In the genomic region with DNA sequence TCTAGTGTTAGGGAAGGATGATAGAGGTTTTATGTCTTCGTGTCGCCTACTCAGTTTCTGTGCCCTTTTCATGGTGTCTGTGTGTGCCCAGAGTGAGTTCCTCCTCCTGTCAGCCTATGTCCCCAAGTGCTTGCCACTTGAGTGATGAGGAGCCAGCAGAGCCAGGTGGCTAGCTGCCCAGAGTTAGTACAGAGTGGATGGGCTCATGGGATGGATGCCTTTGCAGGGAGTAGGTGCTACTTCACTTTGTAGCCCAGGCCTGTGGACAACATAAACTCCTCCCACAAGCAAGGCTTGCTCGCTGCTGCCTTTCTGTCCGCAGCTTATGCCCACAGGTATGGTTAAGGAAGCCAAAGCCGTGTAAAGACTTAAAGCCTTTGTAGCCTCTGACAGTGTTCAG, we compare ENCODE assay signal across 18 mouse cellular contexts.
DNase-seq lines count a peak whose midpoint lies in the region; ATAC-seq and TF ChIP-seq lines count a peak whose summit lies in the region.
"Had no signal": no experiment of that assay in that cellular context is flagged by ENCODE, and none has a peak within 500 bp of the region (broad histone marks: within the 10 kb centered on the region; RNA-seq: fewer than 3 reads in every experiment).

No protein-coding gene starts in this region.

- 87% methylated on average over 5 of the region's 5 CpGs for WGBS in intestine, embryonic 14.5 days
- WGBS in intestine, embryonic 16.5 days = 82% methylated on average over 5 of the region's 5 CpGs
- WGBS in lung, adult 2 months = 64% methylated on average over 5 of the region's 5 CpGs
- 78% methylated on average over 5 of the region's 5 CpGs for WGBS in liver, embryonic 12.5 days (ENCODE audit: insufficient replicate concordance)

- no peak for TF ChIP-seq CTCF in lung, adult 2 months (IDR thresholded peaks at IDR 0.05; ENCODE audit: insufficient read depth, low read length)

- H3K36me3 ChIP-seq in intestine, embryonic 14.5 days (ENCODE audit: control insufficient read depth, insufficient read depth, low read length) = no peaks in the 10 kb centered on the region
- no peaks in the 10 kb centered on the region for H3K36me3 ChIP-seq in intestine, embryonic 16.5 days (ENCODE audit: control insufficient read depth, insufficient read depth, low read length)
- no peaks in the 10 kb centered on the region for H3K36me3 ChIP-seq in liver, embryonic 12.5 days
- H3K36me3 ChIP-seq: embryonic facial prominence, embryonic 15.5 days; heart, embryonic 15.5 days; kidney, embryonic 15.5 days; limb, embryonic 13.5 days had no signal

- H3K9me3 ChIP-seq in intestine, embryonic 14.5 days (ENCODE audit: control insufficient read depth, low read length) = no peaks in the 10 kb centered on the region
- no peaks in the 10 kb centered on the region for H3K9me3 ChIP-seq in intestine, embryonic 16.5 days (ENCODE audit: control insufficient read depth, low read length)
- H3K9me3 ChIP-seq in liver, embryonic 12.5 days (replicated peaks) = no peaks in the 10 kb centered on the region
- H3K9me3 ChIP-seq: embryonic facial prominence, embryonic 15.5 days; heart, embryonic 15.5 days; kidney, embryonic 15.5 days; limb, embryonic 13.5 days had no signal

- no peaks in the 10 kb centered on the region for H3K27me3 ChIP-seq in intestine, embryonic 14.5 days (replicated peaks; ENCODE audit: control insufficient read depth, insufficient read depth, low read length)
- H3K27me3 ChIP-seq in intestine, embryonic 16.5 days (replicated peaks; ENCODE audit: control insufficient read depth, insufficient read depth, low read length) = no peaks in the 10 kb centered on the region
- H3K27me3 ChIP-seq in liver, embryonic 12.5 days (replicated peaks) = no peaks in the 10 kb centered on the region
- H3K27me3 ChIP-seq: embryonic facial prominence, embryonic 15.5 days; heart, embryonic 15.5 days had no signal

- no peak for TF ChIP-seq POLR2A in lung, adult 2 months (IDR thresholded peaks at IDR 0.05; ENCODE audit: borderline replicate concordance, extremely low read depth, low read depth, low read length)

- H3K27ac ChIP-seq in intestine, embryonic 14.5 days (ENCODE audit: low read depth) = no peak overlapping the region
- H3K27ac ChIP-seq in intestine, embryonic 16.5 days (ENCODE audit: low read length) = no peak overlapping the region
- H3K27ac ChIP-seq in liver, embryonic 12.5 days = no peak overlapping the region
- H3K27ac ChIP-seq: embryonic facial prominence, embryonic 15.5 days; heart, embryonic 15.5 days; kidney, embryonic 15.5 days; layer of hippocampus, adult 2 months; left cerebral cortex, adult 2 months; limb, embryonic 13.5 days had no signal

- DNase-seq in adrenal gland, postnatal 14 days = peak; percentile 29
- no peak for DNase-seq in adrenal gland, adult 2 months
- peak; percentile 45 for DNase-seq in intestine, embryonic 14.5 days (ENCODE audit: low spot score)
- peak; percentile 38 for DNase-seq in lung, adult 2 months
- DNase-seq in urinary bladder, postnatal 25 days (ENCODE audit: low spot score) = no peak
- no peak for DNase-seq in cerebellum, postnatal 4 days (ENCODE audit: low spot score in 2 of 2)
- DNase-seq: cerebellum, adult 11-12 months; retina, postnatal 1 day; thymus, postnatal 25 days had no signal

- no peak overlapping the region for H3K9ac ChIP-seq in intestine, embryonic 14.5 days (ENCODE audit: low read length)
- H3K9ac ChIP-seq in intestine, embryonic 16.5 days (ENCODE audit: low read depth, low read length) = no peak overlapping the region
- no peak overlapping the region for H3K9ac ChIP-seq in liver, embryonic 12.5 days
- H3K9ac ChIP-seq: embryonic facial prominence, embryonic 15.5 days; heart, embryonic 15.5 days; kidney, embryonic 15.5 days; limb, embryonic 13.5 days had no signal

- no peak overlapping the region for H3K4me3 ChIP-seq in intestine, embryonic 14.5 days (ENCODE audit: low read depth, low read length)
- no peak overlapping the region for H3K4me3 ChIP-seq in intestine, embryonic 16.5 days (ENCODE audit: low read length)
- H3K4me3 ChIP-seq in lung, adult 2 months (replicated peaks; ENCODE audit: extremely low read depth, low read depth, low read length) = no peak overlapping the region
- H3K4me3 ChIP-seq in liver, embryonic 12.5 days = no peak overlapping the region
- H3K4me3 ChIP-seq: embryonic facial prominence, embryonic 15.5 days; heart, embryonic 15.5 days; kidney, embryonic 15.5 days; layer of hippocampus, adult 2 months; left cerebral cortex, adult 2 months; limb, embryonic 13.5 days had no signal

- H3K4me1 ChIP-seq in intestine, embryonic 14.5 days (replicated peaks; ENCODE audit: control insufficient read depth, insufficient read depth, low read length) = no peaks in the 10 kb centered on the region
- no peaks in the 10 kb centered on the region for H3K4me1 ChIP-seq in intestine, embryonic 16.5 days (ENCODE audit: control insufficient read depth, insufficient read depth, low read length)
- no peaks in the 10 kb centered on the region; the same call in 1 of the 2 replicates for H3K4me1 ChIP-seq in lung, adult 2 months (ENCODE audit: control insufficient read depth, insufficient read depth, low read length)
- no peaks in the 10 kb centered on the region for H3K4me1 ChIP-seq in liver, embryonic 12.5 days
- H3K4me1 ChIP-seq: embryonic facial prominence, embryonic 15.5 days had no signal

- H3K4me2 ChIP-seq in intestine, embryonic 14.5 days (ENCODE audit: low read length) = no peak overlapping the region
- no peak overlapping the region for H3K4me2 ChIP-seq in intestine, embryonic 16.5 days (ENCODE audit: low read depth, low read length)
- H3K4me2 ChIP-seq in liver, embryonic 12.5 days = no peak overlapping the region
- H3K4me2 ChIP-seq: embryonic facial prominence, embryonic 15.5 days; heart, embryonic 15.5 days; kidney, embryonic 15.5 days; limb, embryonic 13.5 days; midbrain, embryonic 11.5 days had no signal

- ATAC-seq in intestine, embryonic 14.5 days (replicated peaks; ENCODE audit: low FRiP score, low TSS enrichment, low read depth) = no peak
- no peak for ATAC-seq in intestine, embryonic 16.5 days
- ATAC-seq in liver, embryonic 12.5 days = no peak

Comparison
In these comparisons a context has a peak if more than half of its experiments do, and no peak if none do; other contexts are left out.
1. DNase-seq: peak in adrenal gland, postnatal 14 days (single experiment), intestine, embryonic 14.5 days (single experiment) and lung, adult 2 months (single experiment); none in adrenal gland, adult 2 months (single experiment), urinary bladder, postnatal 25 days (single experiment) and cerebellum, postnatal 4 days (0 of 2).